Mouse (Mus musculus): Measurements from ENCODE around the gene Dapp1. TPM values are rescaled to one million over a fixed set of nuclear protein-coding genes. Genes with fewer than 3 reads are reported as not detected.

Dapp1 gene
- total RNA-seq, 2 experiments from 2014 or later = 2.6 to 3.4 TPM

GRCm38 (mm10) chr3:138002545-138002944 lies 21.2 kb upstream of the Dapp1 start:
- Histone ChIP-seq H3K4me3 (no peak overlapping the region), H3K27ac (no peak overlapping the region)
- TF ChIP-seq CTCF (IDR thresholded peaks at IDR 0.05) = no peak
- intact Hi-C loops (cut with DNase I) = no loop called here
- no peak for DNase-seq (ENCODE audit: extremely low spot score in 1 of 2, low spot score in 2 of 2)

DNA sequence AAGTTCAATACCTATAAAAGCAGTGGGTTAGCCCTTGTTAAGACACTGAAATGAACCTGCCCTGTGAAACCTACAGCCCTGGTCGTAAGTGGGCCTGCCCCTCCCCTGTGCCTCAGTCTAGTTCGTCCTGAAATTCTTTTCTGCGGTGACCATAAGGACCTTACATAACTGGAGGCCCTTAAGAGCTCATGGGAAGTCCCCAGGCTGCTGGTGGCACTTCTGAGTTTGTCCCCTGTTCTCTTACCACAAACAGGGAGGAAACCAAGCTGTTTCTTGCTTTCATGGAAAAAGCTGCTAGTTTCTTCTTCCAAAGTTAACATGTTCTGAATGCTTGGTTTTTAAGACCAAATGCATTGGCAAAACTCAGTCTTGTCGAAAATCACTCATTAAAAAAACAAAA lies 20.5 kb upstream of the Dapp1 start:
- intact Hi-C loops (cut with DNase I) = no loop called here
- TF ChIP-seq CTCF (IDR thresholded peaks at IDR 0.05) = no peak

GRCm38 (mm10) chr3:138000724-138001069 lies 19.4 kb upstream of the Dapp1 start:
- no peak for DNase-seq (ENCODE audit: extremely low spot score in 1 of 2, low spot score in 2 of 2)
- no peak overlapping the region for H3K27ac ChIP-seq
- intact Hi-C loops (cut with DNase I) = no loop called here
- H3K4me3 ChIP-seq = no peak overlapping the region
- no peak for TF ChIP-seq CTCF (IDR thresholded peaks at IDR 0.05)

More for the DNA sequence above, 20.5 kb upstream of the Dapp1 start:
- no peak for DNase-seq (ENCODE audit: extremely low spot score in 1 of 2, low spot score in 2 of 2)
- Histone ChIP-seq H3K4me3 (no peak overlapping the region), H3K27ac (no peak overlapping the region)

DNA sequence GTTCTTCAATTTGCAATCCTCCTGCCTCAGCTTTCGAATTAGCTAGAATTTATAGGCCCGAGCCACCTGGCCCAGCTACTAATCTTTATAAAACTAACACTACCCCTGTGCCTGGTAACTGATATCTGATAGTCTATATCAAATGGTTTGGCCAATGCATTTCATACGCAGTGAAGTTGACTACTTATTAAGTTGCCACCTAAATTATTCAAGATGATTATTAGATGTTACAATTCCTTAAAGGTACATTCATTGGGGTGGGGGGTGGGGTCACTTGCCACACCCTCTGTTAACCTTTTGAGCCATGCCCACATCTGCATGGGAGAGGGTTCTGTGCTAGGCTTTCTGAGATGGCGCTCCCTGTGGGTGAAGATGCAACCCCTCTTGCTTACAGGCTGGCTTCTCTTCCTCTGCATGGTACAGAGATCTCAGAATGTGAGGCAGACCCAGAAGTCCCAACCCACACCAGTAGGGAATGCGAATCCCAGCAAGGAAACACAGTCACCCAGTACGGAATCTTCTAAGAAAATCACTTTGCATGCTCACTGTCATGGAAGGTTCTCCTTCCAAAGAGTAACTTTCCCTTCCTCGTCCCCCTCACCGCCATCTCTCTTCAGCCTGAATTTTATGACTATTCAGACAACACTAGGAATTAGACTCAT lies 18.8 kb upstream of the Dapp1 start:
- Histone ChIP-seq H3K4me3 (no peak overlapping the region), H3K27ac (no peak overlapping the region)
- DNase-seq (ENCODE audit: extremely low spot score in 1 of 2, low spot score in 2 of 2) = no peak
- no peak for TF ChIP-seq CTCF (IDR thresholded peaks at IDR 0.05)
- intact Hi-C loops (cut with DNase I) = no loop called here

- Histone ChIP-seq H3K27ac (no peak overlapping the region), H3K4me3 (no peak overlapping the region)
- DNase-seq (ENCODE audit: extremely low spot score in 1 of 2, low spot score in 2 of 2) = no peak
- intact Hi-C loops (cut with DNase I) = loop anchor here (5.0 kb wide), 1 partner anchor 63 kb away; no protein-coding TSS in a partner anchor
- no peak for TF ChIP-seq CTCF (IDR thresholded peaks at IDR 0.05)
These were observed 18.0 kb upstream of the Dapp1 start for GRCm38 (mm10) chr3:137999224-137999790.

GRCm38 (mm10) chr3:137998491-137999223 lies 17.3 kb upstream of the Dapp1 start:
- no peak overlapping the region for H3K27ac ChIP-seq
- no peak for TF ChIP-seq CTCF (IDR thresholded peaks at IDR 0.05)
- intact Hi-C loops (cut with DNase I) = loop anchor here (5.0 kb wide), 1 partner anchor 64 kb away; no protein-coding TSS in a partner anchor
- no peak for DNase-seq (ENCODE audit: extremely low spot score in 1 of 2, low spot score in 2 of 2)
- 0 out of 2 replicates have a peak overlapping the region, but pooled peaks have one; percentile 0 for H3K4me3 ChIP-seq

- intact Hi-C loops (cut with DNase I) = loop anchor here (5.0 kb wide), 1 partner anchor 67 kb away; no protein-coding TSS in a partner anchor
- Histone ChIP-seq H3K27ac (no peak overlapping the region), H3K4me3 (no peak overlapping the region)
- no peak for TF ChIP-seq CTCF (IDR thresholded peaks at IDR 0.05)
- DNase-seq (ENCODE audit: extremely low spot score in 1 of 2, low spot score in 2 of 2) = no peak
These were observed 14.1 kb upstream of the Dapp1 start for GRCm38 (mm10) chr3:137995486-137995885.

- intact Hi-C loops (cut with DNase I) = loop anchor here (5.0 kb wide), 2 partner anchors 127 to 217 kb away; partner anchors contain the start of gene Dnajb14
These were observed 12.9 kb upstream of the Dapp1 start for GRCm38 (mm10) chr3:137994196-137994595.

DNA sequence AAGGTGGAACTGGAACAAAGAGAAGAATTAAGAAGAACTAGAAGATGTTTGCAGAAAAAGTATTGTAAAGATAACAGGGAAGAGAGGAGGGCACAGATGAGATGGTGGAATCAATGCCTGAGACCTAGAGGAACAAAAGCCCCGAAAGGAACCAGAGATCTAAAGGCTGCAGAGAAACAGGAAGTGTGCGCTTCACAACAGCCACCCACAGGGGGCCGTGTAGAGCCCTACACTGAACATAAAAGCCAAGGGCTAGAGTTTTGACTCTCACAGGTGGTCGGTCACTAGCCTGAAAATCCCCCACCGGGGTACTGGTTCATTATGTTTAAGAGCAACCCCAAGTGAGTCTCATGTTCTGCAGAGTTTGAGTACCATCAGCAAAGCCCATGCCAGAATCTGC lies 11.0 kb upstream of the Dapp1 start:
- DNase-seq (ENCODE audit: extremely low spot score in 1 of 2, low spot score in 2 of 2) = no peak
- Histone ChIP-seq H3K4me3 (no peak overlapping the region), H3K27ac (no peak overlapping the region)
- TF ChIP-seq CTCF (IDR thresholded peaks at IDR 0.05) = peak; percentile 21
- intact Hi-C loops (cut with DNase I) = loop anchor here (5.0 kb wide), 2 partner anchors 125 to 215 kb away; partner anchors contain the start of gene Dnajb14

More at GRCm38 (mm10) chr3:137994196-137994595, 12.9 kb upstream of the Dapp1 start:
- Histone ChIP-seq H3K27ac (no peak overlapping the region), H3K4me3 (no peak overlapping the region)
- no peak for TF ChIP-seq CTCF (IDR thresholded peaks at IDR 0.05)
- DNase-seq (ENCODE audit: extremely low spot score in 1 of 2, low spot score in 2 of 2) = no peak

- intact Hi-C loops (cut with DNase I) = loop anchor here (1.0 to 5.0 kb wide), 3 partner anchors 124 to 214 kb away; partner anchors contain the start of genes Dnajb14 and Mttp
- DNase-seq (ENCODE audit: extremely low spot score in 1 of 2, low spot score in 2 of 2) = peak; percentile 76 to 82
- Histone ChIP-seq H3K4me3 (no peak overlapping the region), H3K27ac (no peak overlapping the region)
- peak; percentile 90 for TF ChIP-seq CTCF (IDR thresholded peaks at IDR 0.05)
These were observed 9.8 kb upstream of the Dapp1 start for GRCm38 (mm10) chr3:137991183-137991582.

GRCm38 (mm10) chr3:137989405-137989804 lies 8.1 kb upstream of the Dapp1 start:
- no peak for DNase-seq (ENCODE audit: extremely low spot score in 1 of 2, low spot score in 2 of 2)
- Histone ChIP-seq H3K4me3 (no peak overlapping the region), H3K27ac (no peak overlapping the region)
- intact Hi-C loops (cut with DNase I) = no loop called here
- TF ChIP-seq CTCF (IDR thresholded peaks at IDR 0.05) = no peak

Data from left cerebral cortex, adult 2 months (tissue).